Mouse (Mus musculus): ENCODE results near the gene Msi2. TPM values are rescaled to one million over a fixed set of nuclear protein-coding genes. Genes with fewer than 3 reads are reported as not detected.

Msi2 gene
- polyA plus RNA-seq, 1 experiment from 2014 or later = 41.0 TPM

- no peaks in the 10 kb centered on the region for H3K9me3 ChIP-seq
- 57% methylated on average over 8 of the region's 8 CpGs for WGBS
- H3K4me2 ChIP-seq = no peak overlapping the region
- peaks cover 64% of the 10 kb centered on the region for H3K4me1 ChIP-seq (replicated peaks)
- peak overlapping the region; percentile 83 for H3K27ac ChIP-seq
- no peaks in the 10 kb centered on the region for H3K27me3 ChIP-seq
- peaks cover 6% of the 10 kb centered on the region for H3K36me3 ChIP-seq
- H3K4me3 ChIP-seq = no peak overlapping the region
- H3K9ac ChIP-seq = 0 out of 2 replicates have a peak overlapping the region, but pooled peaks have one; percentile 24
- 0 out of 2 replicates have a peak, but pooled peaks have one; percentile 14 for ATAC-seq (ENCODE audit: low FRiP score)
These were observed 323.0 kb downstream of the Msi2 start for GRCm38 (mm10) chr11:88395076-88395990.

DNA sequence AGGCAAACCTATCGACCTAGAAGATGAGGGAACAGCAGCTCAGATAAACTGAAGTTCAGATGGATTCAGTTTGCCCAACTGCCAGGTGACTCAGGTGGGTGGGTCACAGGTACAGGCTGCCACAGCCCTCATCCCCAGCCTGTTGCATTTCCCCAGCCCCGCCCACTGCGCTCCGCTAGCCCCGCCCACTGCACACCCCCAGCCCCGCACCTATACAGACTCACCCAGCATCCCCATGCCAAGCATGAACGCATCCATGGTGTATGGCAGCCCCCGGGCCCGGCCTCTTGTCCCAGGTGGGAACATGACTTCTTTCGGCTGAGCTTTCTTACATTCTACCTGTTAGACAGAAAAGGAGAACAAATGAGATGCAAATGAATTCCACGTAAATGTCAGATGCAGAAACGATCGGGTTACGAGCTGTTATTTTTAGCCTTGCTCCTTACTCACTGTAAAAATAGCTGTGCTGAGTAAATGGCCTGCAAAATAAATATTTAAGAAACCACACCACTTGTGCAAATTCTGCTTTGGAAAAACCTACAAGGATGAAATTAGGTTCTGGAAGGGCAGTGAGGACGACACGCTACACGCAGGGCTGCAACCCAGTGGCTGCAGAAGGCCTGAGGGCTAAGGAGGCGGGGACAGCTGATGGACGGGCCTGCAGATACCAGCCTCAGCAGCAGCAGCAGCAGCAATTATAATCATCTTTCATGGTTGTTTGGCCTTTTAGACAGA is 323.8 kb downstream of the Msi2 start:
- peak; percentile 48; the same call in 1 of the 2 replicates for ATAC-seq (ENCODE audit: low FRiP score)
- Histone ChIP-seq H3K4me1 (replicated peaks) (peaks cover 66% of the 10 kb centered on the region), H3K36me3 (peaks cover 6% of the 10 kb centered on the region), H3K9me3 (no peaks in the 10 kb centered on the region), H3K4me2 (no peak overlapping the region), H3K9ac (0 out of 2 replicates have a peak overlapping the region, but pooled peaks have one; percentile 24), H3K27ac (peak overlapping the region; percentile 83), H3K4me3 (no peak overlapping the region), H3K27me3 (no peaks in the 10 kb centered on the region)
- 53% methylated on average over 19 of the region's 19 CpGs for WGBS

- no peaks in the 10 kb centered on the region for H3K9me3 ChIP-seq
- no peak overlapping the region for H3K4me2 ChIP-seq
- H3K9ac ChIP-seq = no peak overlapping the region
- no peak overlapping the region for H3K4me3 ChIP-seq
- WGBS = 86% methylated on average over 10 of the region's 10 CpGs
- no peaks in the 10 kb centered on the region for H3K27me3 ChIP-seq
- ATAC-seq (ENCODE audit: low FRiP score) = no peak
- peak overlapping the region; percentile 58 for H3K27ac ChIP-seq
- peaks cover 64% of the 10 kb centered on the region for H3K4me1 ChIP-seq (replicated peaks)
- H3K36me3 ChIP-seq = peaks cover 6% of the 10 kb centered on the region
These were observed 325.6 kb downstream of the Msi2 start for GRCm38 (mm10) chr11:88392715-88393114.

DNA sequence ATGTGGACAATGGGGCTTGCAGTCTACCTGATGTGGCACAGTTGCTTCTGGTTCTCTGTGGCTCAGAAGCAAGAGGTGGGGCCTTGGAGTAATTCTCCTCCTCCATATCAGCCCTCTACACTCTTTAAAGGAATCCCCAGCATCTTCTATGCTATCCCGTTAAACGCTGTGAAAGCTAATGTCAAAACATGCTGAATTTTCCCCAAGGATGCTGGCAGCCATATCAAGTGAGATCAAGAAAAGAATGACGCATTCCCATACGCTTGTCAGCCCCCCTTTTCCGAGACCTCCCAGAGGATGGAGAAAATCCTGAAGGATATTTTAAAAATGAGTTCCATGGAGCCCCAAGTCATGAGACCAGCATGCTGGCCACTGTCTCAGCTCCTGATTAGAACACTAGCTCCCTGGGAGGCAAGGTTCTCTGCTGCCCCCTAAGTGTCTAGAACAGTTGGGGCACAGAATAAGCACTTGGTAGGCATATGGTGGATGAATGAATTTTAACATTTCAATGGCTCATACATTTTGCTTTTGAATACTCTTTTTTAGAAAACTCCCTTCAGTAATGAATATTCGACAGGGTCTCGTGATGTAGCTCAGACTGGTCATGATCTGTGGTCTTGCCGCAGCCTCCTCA is 327.0 kb downstream of the Msi2 start:
- peaks cover 6% of the 10 kb centered on the region for H3K36me3 ChIP-seq
- no peak overlapping the region for H3K4me3 ChIP-seq
- H3K27me3 ChIP-seq = no peaks in the 10 kb centered on the region
- H3K4me2 ChIP-seq = no peak overlapping the region
- H3K9me3 ChIP-seq = no peaks in the 10 kb centered on the region
- no peak overlapping the region; the same call in 1 of the 2 replicates for H3K27ac ChIP-seq
- whole genome bisulfite sequencing = 82% methylated on average over 8 of the region's 8 CpGs
- ATAC-seq (ENCODE audit: low FRiP score) = no peak
- H3K9ac ChIP-seq = no peak overlapping the region
- H3K4me1 ChIP-seq (replicated peaks) = peaks cover 64% of the 10 kb centered on the region

DNA sequence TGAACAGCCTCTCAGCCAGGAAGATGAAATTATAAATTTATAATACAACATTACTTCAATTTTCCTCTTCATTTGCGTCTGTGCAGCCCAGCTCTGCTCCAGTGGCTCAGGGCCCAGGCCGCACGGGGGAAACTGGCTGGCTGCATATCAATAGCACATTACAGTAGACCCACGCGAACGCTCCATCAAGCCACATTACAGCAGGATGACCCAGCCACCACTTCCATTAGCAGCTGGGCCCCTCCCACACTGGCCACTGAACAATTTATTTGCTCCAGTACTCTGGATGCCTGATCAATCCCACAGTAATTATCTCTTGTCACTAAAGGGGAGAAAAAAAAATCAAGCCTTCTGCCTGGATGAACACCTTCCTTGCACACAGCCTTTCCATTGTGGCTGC is 328.8 kb downstream of the Msi2 start:
- peaks cover 19% of the 10 kb centered on the region for H3K36me3 ChIP-seq
- H3K4me2 ChIP-seq = no peak overlapping the region
- no peaks in the 10 kb centered on the region for H3K9me3 ChIP-seq
- ATAC-seq (ENCODE audit: low FRiP score) = peak; percentile 44; the same call in 1 of the 2 replicates
- peak overlapping the region; percentile 67 for H3K27ac ChIP-seq
- peaks cover 47% of the 10 kb centered on the region for H3K4me1 ChIP-seq (replicated peaks)
- no peak overlapping the region for H3K4me3 ChIP-seq
- H3K9ac ChIP-seq = no peak overlapping the region
- no peaks in the 10 kb centered on the region for H3K27me3 ChIP-seq
- WGBS = 55% methylated on average over 6 of the region's 6 CpGs

- H3K27me3 ChIP-seq = no peaks in the 10 kb centered on the region
- WGBS = 83% methylated on average over 4 of the region's 4 CpGs
These were observed 331.4 kb downstream of the Msi2 start for GRCm38 (mm10) chr11:88386916-88387315.

DNA sequence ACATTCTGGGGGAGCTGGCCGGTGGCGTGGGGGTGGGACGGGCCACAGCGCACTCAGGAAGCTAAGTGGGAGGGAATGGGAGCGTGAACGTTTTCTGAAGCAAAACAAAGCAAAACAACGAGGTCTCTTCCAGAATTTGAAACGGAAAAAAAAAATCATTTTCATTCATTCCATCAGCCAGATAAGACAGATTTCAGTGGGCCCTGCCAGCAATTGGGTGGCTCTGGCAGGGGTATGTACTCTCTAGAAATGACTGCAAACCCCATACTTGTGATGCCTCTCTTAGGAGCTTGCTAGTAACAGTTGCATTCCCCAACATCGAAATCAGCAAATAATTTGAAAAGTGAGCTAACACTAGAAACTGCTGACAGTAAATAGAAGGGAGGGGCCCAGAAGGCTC is 335.9 kb downstream of the Msi2 start:
- H3K36me3 ChIP-seq = peaks cover 20% of the 10 kb centered on the region
- 77% methylated on average over 9 of the region's 9 CpGs for WGBS
- no peaks in the 10 kb centered on the region for H3K9me3 ChIP-seq
- no peak overlapping the region for H3K4me3 ChIP-seq
- H3K9ac ChIP-seq = peak overlapping the region; percentile 29; the same call in 1 of the 2 replicates
- H3K27me3 ChIP-seq = no peaks in the 10 kb centered on the region
- H3K4me2 ChIP-seq = no peak overlapping the region
- peaks cover 54% of the 10 kb centered on the region for H3K4me1 ChIP-seq (replicated peaks)
- peak overlapping the region; percentile 83 for H3K27ac ChIP-seq
- no peak for ATAC-seq (ENCODE audit: low FRiP score)

More at GRCm38 (mm10) chr11:88386916-88387315, 331.4 kb downstream of the Msi2 start:
- Histone ChIP-seq H3K4me3 (no peak overlapping the region), H3K27ac (0 out of 2 replicates have a peak overlapping the region, but pooled peaks have one; percentile 13), H3K4me1 (replicated peaks) (peaks cover 43% of the 10 kb centered on the region), H3K9me3 (no peaks in the 10 kb centered on the region), H3K9ac (no peak overlapping the region), H3K4me2 (no peak overlapping the region), H3K36me3 (peaks cover 20% of the 10 kb centered on the region)
- ATAC-seq (ENCODE audit: low FRiP score) = no peak

DNA sequence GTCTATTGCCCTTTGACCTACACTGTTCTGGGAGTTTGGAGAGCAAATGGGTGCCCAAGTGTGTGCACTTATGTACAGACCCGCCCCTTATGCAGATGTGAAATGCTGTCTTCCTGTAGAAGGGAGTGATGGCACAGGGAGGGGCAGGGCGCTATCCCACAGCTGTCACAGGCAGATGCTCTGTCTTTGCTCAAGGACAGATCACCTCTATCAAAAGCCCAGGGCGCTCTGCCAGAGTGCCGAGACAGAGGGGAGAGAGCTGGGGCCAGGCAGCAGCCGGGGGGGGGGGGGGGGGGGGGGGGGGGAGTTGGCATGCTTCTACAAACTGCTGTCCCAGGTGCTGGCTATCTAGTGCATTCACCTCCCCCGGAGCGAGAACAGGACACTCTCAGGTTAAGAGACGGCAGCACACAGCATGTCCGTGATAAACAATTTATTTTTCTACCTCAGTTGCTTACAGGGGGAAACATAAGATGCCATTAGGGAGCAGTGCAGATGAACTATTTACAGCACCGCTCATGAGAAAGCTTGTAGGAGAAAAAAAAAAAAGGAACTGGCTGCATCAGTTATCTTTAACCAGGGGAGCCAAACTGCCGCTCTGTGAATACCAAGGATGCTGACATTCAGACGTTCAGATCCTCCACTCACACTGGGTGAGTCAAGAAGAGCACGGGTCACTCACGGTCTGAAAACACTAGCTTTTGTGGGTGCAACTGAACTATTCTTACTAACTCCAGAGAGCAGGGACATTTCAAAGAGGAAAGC is 337.0 kb downstream of the Msi2 start:
- Histone ChIP-seq H3K36me3 (peaks cover 22% of the 10 kb centered on the region), H3K4me1 (replicated peaks) (peaks cover 50% of the 10 kb centered on the region), H3K27me3 (no peaks in the 10 kb centered on the region), H3K4me3 (no peak overlapping the region), H3K4me2 (no peak overlapping the region), H3K9ac (peak overlapping the region; percentile 29; the same call in 1 of the 2 replicates), H3K9me3 (no peaks in the 10 kb centered on the region), H3K27ac (peak overlapping the region; percentile 83)
- no peak for ATAC-seq (ENCODE audit: low FRiP score)
- WGBS = 48% methylated on average over 11 of the region's 14 CpGs

GRCm38 (mm10) chr11:88379635-88380034 is 338.7 kb downstream of the Msi2 start:
- peak overlapping the region; percentile 71 for H3K27ac ChIP-seq
- H3K9me3 ChIP-seq = no peaks in the 10 kb centered on the region
- 91% methylated on average over 2 of the region's 2 CpGs for WGBS

DNA sequence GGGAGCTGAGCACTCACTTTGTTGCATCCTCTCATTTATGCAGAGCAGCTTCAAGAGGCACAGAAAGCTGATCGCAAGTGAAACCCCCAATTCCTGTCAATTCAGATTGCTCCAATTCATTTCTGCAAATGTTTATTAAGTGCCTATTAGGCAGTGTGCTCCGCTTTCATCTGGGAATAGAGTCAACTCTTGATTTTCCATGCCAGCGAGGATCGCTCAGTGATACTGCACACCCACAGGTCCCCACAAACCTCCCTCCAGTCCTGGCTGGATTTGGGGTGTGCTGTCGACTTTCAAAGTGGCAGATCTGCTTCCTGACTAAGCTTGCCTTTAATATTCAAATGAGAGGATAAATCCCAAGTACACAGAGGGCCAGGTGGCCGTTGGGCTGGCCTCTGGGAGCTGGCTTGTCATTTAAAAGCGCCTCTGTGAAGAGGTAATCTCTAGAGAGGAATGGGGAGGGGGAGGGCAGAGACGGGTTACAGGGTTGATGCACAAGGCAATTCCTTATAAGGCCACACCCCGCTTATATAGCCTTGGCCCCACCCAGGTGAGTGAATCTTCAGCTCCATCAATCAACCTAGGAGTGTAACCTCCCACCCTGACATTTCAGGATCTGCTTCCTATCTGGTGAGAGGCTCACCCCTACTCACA is 339.5 kb downstream of the Msi2 start:
- Histone ChIP-seq H3K9ac (peak overlapping the region; percentile 35; the same call in 1 of the 2 replicates), H3K27ac (peak overlapping the region; percentile 71), H3K4me2 (no peak overlapping the region), H3K4me1 (replicated peaks) (peaks cover 72% of the 10 kb centered on the region), H3K36me3 (peaks cover 3% of the 10 kb centered on the region; the same call in 1 of the 2 replicates), H3K4me3 (no peak overlapping the region), H3K27me3 (no peaks in the 10 kb centered on the region), H3K9me3 (no peaks in the 10 kb centered on the region)
- WGBS = 40% methylated on average over 9 of the region's 9 CpGs
- 0 out of 2 replicates have a peak, but pooled peaks have one; percentile 33 for ATAC-seq (ENCODE audit: low FRiP score)

More at GRCm38 (mm10) chr11:88379635-88380034, 338.7 kb downstream of the Msi2 start:
- Histone ChIP-seq H3K4me3 (no peak overlapping the region), H3K9ac (no peak overlapping the region), H3K4me2 (no peak overlapping the region), H3K36me3 (peaks cover 10% of the 10 kb centered on the region; the same call in 1 of the 2 replicates), H3K27me3 (no peaks in the 10 kb centered on the region), H3K4me1 (replicated peaks) (peaks cover 67% of the 10 kb centered on the region)
- ATAC-seq (ENCODE audit: low FRiP score) = no peak

DNA sequence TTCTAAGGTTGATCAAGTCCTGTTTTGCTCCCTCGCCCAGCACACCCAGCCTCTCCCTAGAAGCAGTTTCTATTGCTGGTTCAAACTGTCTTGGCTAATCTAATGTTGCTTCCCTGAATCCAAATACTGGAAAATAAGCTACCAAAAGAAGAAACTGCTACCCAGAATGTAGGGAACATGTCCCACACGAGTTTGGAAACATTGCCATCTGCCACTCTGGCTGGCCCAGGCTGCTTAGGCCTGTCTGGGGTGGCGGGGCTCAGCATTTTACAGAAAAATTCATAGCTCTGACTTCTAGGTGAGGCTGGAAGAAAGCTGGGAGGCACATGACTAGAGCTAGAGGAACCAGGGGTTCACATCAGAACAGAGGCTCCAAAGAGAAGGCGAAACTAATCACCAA is 345.7 kb downstream of the Msi2 start:
- Histone ChIP-seq H3K4me2 (no peak overlapping the region), H3K9ac (no peak overlapping the region), H3K36me3 (peaks cover 6% of the 10 kb centered on the region), H3K4me3 (no peak overlapping the region), H3K27ac (peak overlapping the region; percentile 48; the same call in 1 of the 2 replicates), H3K9me3 (no peaks in the 10 kb centered on the region), H3K27me3 (no peaks in the 10 kb centered on the region), H3K4me1 (replicated peaks) (peaks cover 43% of the 10 kb centered on the region)
- WGBS = 84% methylated on average over 4 of the region's 4 CpGs
- no peak for ATAC-seq (ENCODE audit: low FRiP score)
